Mouse (Mus musculus): ENCODE results near the gene Exosc2. TPM values are rescaled to one million over a fixed set of nuclear protein-coding genes. Genes with fewer than 3 reads are reported as not detected.

Gene Exosc2
- polyA plus RNA-seq, 1 experiment = 63.4 TPM

DNA sequence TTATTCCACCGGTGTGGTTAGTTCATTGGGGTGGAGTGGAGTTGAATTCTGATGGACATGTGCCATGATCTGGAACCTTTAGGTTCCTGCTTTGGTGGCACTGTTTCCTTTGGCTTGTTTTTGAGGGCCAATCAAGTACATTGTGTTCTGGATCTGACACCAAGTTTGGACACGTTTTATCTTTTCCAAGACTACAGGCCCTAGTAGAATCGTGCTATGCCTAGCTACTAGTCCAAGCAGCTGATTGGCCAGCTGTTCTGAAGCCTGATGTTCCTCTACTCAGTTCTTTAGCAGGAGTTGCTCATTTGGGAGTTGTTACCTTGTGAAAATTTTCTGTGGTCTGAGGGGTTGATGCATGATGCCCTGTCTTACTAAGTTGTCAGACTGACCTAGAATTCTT, 43.3 kb downstream of the Exosc2 start:
- Histone ChIP-seq H3K79me3 (ENCODE audit: low read depth) (no peaks in the 10 kb centered on the region), H3K27me3 (ENCODE audit: control insufficient read depth, insufficient read depth, insufficient read length) (no peaks in the 10 kb centered on the region), H3K79me2 (ENCODE audit: control insufficient read depth, insufficient read depth) (no peaks in the 10 kb centered on the region), H3K36me3 (ENCODE audit: control insufficient read depth, insufficient read depth) (no peaks in the 10 kb centered on the region), H3K4me3 (ENCODE audit: insufficient read depth, poor library complexity, severe bottlenecking) (no peak overlapping the region), H3ac (ENCODE audit: control insufficient read depth, insufficient read length, low read depth) (no peak overlapping the region)
- TF ChIP-seq MAX (IDR thresholded peaks at IDR 0.05) (no peak), CTCF (IDR thresholded peaks at IDR 0.05; ENCODE audit: control insufficient read depth, insufficient read depth, insufficient read length) (no peak), USF1 (IDR thresholded peaks at IDR 0.05; ENCODE audit: low read depth) (no peak), MYOD1 (IDR thresholded peaks at IDR 0.05; ENCODE audit: control insufficient read depth, insufficient read length, low read depth) (no peak), MYOG (IDR thresholded peaks at IDR 0.05; ENCODE audit: control insufficient read depth, extremely low read depth, insufficient read length) (no peak), FOSL1 (IDR thresholded peaks at IDR 0.05; ENCODE audit: insufficient read depth, low read length, poor library complexity, severe bottlenecking) (no peak)

GRCm38 (mm10) chr2:31714780-31715179, 44.3 kb downstream of the Exosc2 start:
- H3K4me3 ChIP-seq (ENCODE audit: insufficient read depth, poor library complexity, severe bottlenecking) = no peak overlapping the region
- H3K79me3 ChIP-seq (ENCODE audit: low read depth) = no peaks in the 10 kb centered on the region
- H3K27me3 ChIP-seq (ENCODE audit: control insufficient read depth, insufficient read depth, insufficient read length) = no peaks in the 10 kb centered on the region
- H3ac ChIP-seq (ENCODE audit: control insufficient read depth, insufficient read length, low read depth) = no peak overlapping the region
- H3K36me3 ChIP-seq (ENCODE audit: control insufficient read depth, insufficient read depth) = no peaks in the 10 kb centered on the region
- no peaks in the 10 kb centered on the region for H3K79me2 ChIP-seq (ENCODE audit: control insufficient read depth, insufficient read depth)
- TF ChIP-seq MYOD1 (IDR thresholded peaks at IDR 0.05; ENCODE audit: control insufficient read depth, insufficient read length, low read depth) = no peak
- no peak for TF ChIP-seq CEBPB (IDR thresholded peaks at IDR 0.05; ENCODE audit: low read depth)
- no peak for TF ChIP-seq FOSL1 (IDR thresholded peaks at IDR 0.05; ENCODE audit: insufficient read depth, low read length, poor library complexity, severe bottlenecking)

DNA sequence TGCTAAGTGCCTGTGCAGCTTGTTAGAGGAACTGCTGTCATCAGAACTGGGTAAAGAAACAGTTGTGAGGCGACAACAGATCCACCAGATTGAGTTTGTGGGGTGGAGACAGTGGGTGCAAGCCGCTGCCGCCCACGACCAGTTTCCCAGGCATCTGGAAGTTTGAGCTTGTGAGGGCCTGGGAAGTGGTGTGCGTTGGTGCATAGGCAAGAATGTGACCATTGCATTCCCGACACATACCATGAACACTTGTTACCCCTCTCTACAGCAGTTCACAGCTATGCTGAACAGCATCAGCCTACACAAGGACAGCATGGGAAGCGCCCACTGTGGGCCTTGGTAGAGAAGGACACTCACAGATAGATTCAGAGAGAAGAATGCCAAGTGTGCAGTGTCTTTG, 45.5 kb downstream of the Exosc2 start:
- TF ChIP-seq USF1 (IDR thresholded peaks at IDR 0.05; ENCODE audit: low read depth) (no peak), MYOG (IDR thresholded peaks at IDR 0.05; ENCODE audit: control insufficient read depth, extremely low read depth, insufficient read length) (no peak), CTCF (IDR thresholded peaks at IDR 0.05; ENCODE audit: control insufficient read depth, insufficient read depth, insufficient read length) (no peak), MYOD1 (IDR thresholded peaks at IDR 0.05; ENCODE audit: control insufficient read depth, insufficient read length, low read depth) (no peak), MAX (IDR thresholded peaks at IDR 0.05) (no peak), CEBPB (IDR thresholded peaks at IDR 0.05; ENCODE audit: low read depth) (no peak), FOSL1 (IDR thresholded peaks at IDR 0.05; ENCODE audit: insufficient read depth, low read length, poor library complexity, severe bottlenecking) (no peak)
- Histone ChIP-seq H3K79me3 (ENCODE audit: low read depth) (no peaks in the 10 kb centered on the region), H3K4me3 (ENCODE audit: insufficient read depth, poor library complexity, severe bottlenecking) (no peak overlapping the region), H3ac (ENCODE audit: control insufficient read depth, insufficient read length, low read depth) (no peak overlapping the region), H3K79me2 (ENCODE audit: control insufficient read depth, insufficient read depth) (no peaks in the 10 kb centered on the region), H3K27me3 (ENCODE audit: control insufficient read depth, insufficient read depth, insufficient read length) (no peaks in the 10 kb centered on the region), H3K36me3 (ENCODE audit: control insufficient read depth, insufficient read depth) (no peaks in the 10 kb centered on the region)

DNA sequence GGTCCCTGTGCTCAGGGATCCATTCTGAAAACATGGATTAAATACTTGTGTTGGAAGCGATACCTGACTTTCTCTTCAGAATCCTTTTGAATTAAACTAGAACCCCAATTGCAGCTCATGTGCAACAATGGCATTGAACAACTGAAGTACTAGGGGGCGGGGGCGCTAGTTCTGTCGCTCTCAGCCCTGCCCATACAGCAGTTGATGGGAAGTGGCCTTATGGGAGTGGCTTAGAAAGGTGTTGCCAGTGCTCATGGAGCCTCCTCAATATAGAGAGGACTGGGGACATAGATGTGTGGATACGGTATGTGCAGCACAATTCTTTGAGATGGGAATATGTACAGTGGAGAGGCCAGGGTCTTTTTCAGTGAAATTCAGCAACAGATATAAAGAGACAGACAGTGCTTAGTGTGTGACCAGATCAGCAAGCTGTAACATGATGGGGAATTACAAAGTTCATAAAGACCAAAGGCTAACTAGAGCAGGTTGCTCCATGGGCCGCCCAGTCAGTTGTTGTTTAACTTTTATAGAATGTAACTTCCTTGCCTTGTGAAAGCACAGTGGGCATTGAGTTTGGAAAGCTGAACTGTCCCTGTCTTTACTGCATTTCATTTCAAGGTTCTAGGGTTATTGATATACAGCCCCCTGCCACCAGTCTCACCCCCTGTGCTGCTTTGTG, 48.8 kb downstream of the Exosc2 start:
- TF ChIP-seq MYOD1 (IDR thresholded peaks at IDR 0.05; ENCODE audit: control insufficient read depth, insufficient read length, low read depth) (no peak), USF1 (IDR thresholded peaks at IDR 0.05; ENCODE audit: low read depth) (no peak), MAX (IDR thresholded peaks at IDR 0.05) (no peak), FOSL1 (IDR thresholded peaks at IDR 0.05; ENCODE audit: insufficient read depth, low read length, poor library complexity, severe bottlenecking) (no peak), CEBPB (IDR thresholded peaks at IDR 0.05; ENCODE audit: low read depth) (no peak), CTCF (IDR thresholded peaks at IDR 0.05; ENCODE audit: control insufficient read depth, insufficient read depth, insufficient read length) (no peak), MYOG (IDR thresholded peaks at IDR 0.05; ENCODE audit: control insufficient read depth, extremely low read depth, insufficient read length) (no peak)
- Histone ChIP-seq H3K4me3 (ENCODE audit: insufficient read depth, poor library complexity, severe bottlenecking) (no peak overlapping the region), H3ac (ENCODE audit: control insufficient read depth, insufficient read length, low read depth) (no peak overlapping the region), H3K79me2 (ENCODE audit: control insufficient read depth, insufficient read depth) (no peaks in the 10 kb centered on the region), H3K79me3 (ENCODE audit: low read depth) (no peaks in the 10 kb centered on the region), H3K36me3 (ENCODE audit: control insufficient read depth, insufficient read depth) (no peaks in the 10 kb centered on the region), H3K27me3 (ENCODE audit: control insufficient read depth, insufficient read depth, insufficient read length) (no peaks in the 10 kb centered on the region)

GRCm38 (mm10) chr2:31719944-31720343, 49.4 kb downstream of the Exosc2 start:
- Histone ChIP-seq H3K4me3 (ENCODE audit: insufficient read depth, poor library complexity, severe bottlenecking) (no peak overlapping the region), H3K79me2 (ENCODE audit: control insufficient read depth, insufficient read depth) (no peaks in the 10 kb centered on the region), H3K79me3 (ENCODE audit: low read depth) (no peaks in the 10 kb centered on the region), H3K27me3 (ENCODE audit: control insufficient read depth, insufficient read depth, insufficient read length) (no peaks in the 10 kb centered on the region), H3K36me3 (ENCODE audit: control insufficient read depth, insufficient read depth) (no peaks in the 10 kb centered on the region), H3ac (ENCODE audit: control insufficient read depth, insufficient read length, low read depth) (no peak overlapping the region)
- no peak for TF ChIP-seq MYOD1 (IDR thresholded peaks at IDR 0.05; ENCODE audit: control insufficient read depth, insufficient read length, low read depth)
- TF ChIP-seq MAX (IDR thresholded peaks at IDR 0.05) = no peak
- no peak for TF ChIP-seq MYOG (IDR thresholded peaks at IDR 0.05; ENCODE audit: control insufficient read depth, extremely low read depth, insufficient read length)
- TF ChIP-seq USF1 (IDR thresholded peaks at IDR 0.05; ENCODE audit: low read depth) = no peak
- no peak for TF ChIP-seq FOSL1 (IDR thresholded peaks at IDR 0.05; ENCODE audit: insufficient read depth, low read length, poor library complexity, severe bottlenecking)
- no peak for TF ChIP-seq CTCF (IDR thresholded peaks at IDR 0.05; ENCODE audit: control insufficient read depth, insufficient read depth, insufficient read length)
- TF ChIP-seq CEBPB (IDR thresholded peaks at IDR 0.05; ENCODE audit: low read depth) = no peak

DNA sequence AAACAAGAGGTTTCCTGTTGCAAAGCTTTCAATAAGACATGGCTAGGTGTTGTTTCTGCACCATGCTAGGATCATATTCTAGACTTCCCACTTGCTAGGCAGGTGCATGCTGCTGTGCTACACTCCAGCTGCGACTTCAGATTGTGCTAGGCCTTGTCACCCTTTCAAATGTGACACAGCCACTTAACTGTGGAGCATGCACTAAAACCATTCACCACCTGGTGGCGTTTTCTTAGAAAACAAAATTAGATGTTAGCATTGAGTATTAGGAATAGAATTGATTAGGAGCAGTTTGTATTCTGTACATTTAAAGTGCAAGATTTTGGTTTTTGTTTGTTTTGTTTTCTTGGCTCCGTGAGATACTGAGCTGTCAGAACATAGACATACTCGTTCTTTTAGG, 50.3 kb downstream of the Exosc2 start:
- no peak overlapping the region for H3ac ChIP-seq (ENCODE audit: control insufficient read depth, insufficient read length, low read depth)
- TF ChIP-seq USF1 (IDR thresholded peaks at IDR 0.05; ENCODE audit: low read depth) (no peak), CEBPB (IDR thresholded peaks at IDR 0.05; ENCODE audit: low read depth) (no peak), CTCF (IDR thresholded peaks at IDR 0.05; ENCODE audit: control insufficient read depth, insufficient read depth, insufficient read length) (no peak), FOSL1 (IDR thresholded peaks at IDR 0.05; ENCODE audit: insufficient read depth, low read length, poor library complexity, severe bottlenecking) (no peak), MAX (IDR thresholded peaks at IDR 0.05) (no peak), MYOG (IDR thresholded peaks at IDR 0.05; ENCODE audit: control insufficient read depth, extremely low read depth, insufficient read length) (no peak), MYOD1 (IDR thresholded peaks at IDR 0.05; ENCODE audit: control insufficient read depth, insufficient read length, low read depth) (no peak)
- H3K36me3 ChIP-seq (ENCODE audit: control insufficient read depth, insufficient read depth) = no peaks in the 10 kb centered on the region
- no peak overlapping the region for H3K4me3 ChIP-seq (ENCODE audit: insufficient read depth, poor library complexity, severe bottlenecking)
- H3K79me2 ChIP-seq (ENCODE audit: control insufficient read depth, insufficient read depth) = no peaks in the 10 kb centered on the region
- H3K27me3 ChIP-seq (ENCODE audit: control insufficient read depth, insufficient read depth, insufficient read length) = no peaks in the 10 kb centered on the region
- H3K79me3 ChIP-seq (ENCODE audit: low read depth) = no peaks in the 10 kb centered on the region

All from C2C12 (cell line).